Mouse (Mus musculus): ENCODE results near the gene Bcl2l11.

GRCm38 (mm10) chr2:128203749-128204405 is 78.0 kb downstream of the Bcl2l11 start:
- TF ChIP-seq POLR2A (IDR thresholded peaks at IDR 0.05; ENCODE audit: borderline replicate concordance, control insufficient read depth, low read depth, low read length) (no peak), CTCF (IDR thresholded peaks at IDR 0.05; ENCODE audit: control insufficient read depth, insufficient read depth, low read length) (no peak)

Data from bone marrow, adult 2 months (tissue).